Mouse (Mus musculus) layer of hippocampus, postnatal 25 days (tissue): Measurements from ENCODE around the gene Gm28308. TPM values are rescaled to one million over a fixed set of nuclear protein-coding genes. Genes with fewer than 3 reads are reported as not detected.

ENCODE experiments used
- DNase-seq, 2 experiments: peaks; one replicate each; pipeline ENCODE4 v3.0.0; 2022; ENCODE audit warnings: mixed read lengths in 2 of 2, low spot score in 1 of 2; ENCODE audit errors: extremely low spot score in 1 of 2
- total RNA-seq, 2 experiments: library from RNA; stranded (reverse); gene quantifications; 2 replicates each; pipeline ENCODE4 v1.2.3; 2021

Gm28308 gene
- total RNA-seq, 2 experiments from 2014 or later: not detected

DNA sequence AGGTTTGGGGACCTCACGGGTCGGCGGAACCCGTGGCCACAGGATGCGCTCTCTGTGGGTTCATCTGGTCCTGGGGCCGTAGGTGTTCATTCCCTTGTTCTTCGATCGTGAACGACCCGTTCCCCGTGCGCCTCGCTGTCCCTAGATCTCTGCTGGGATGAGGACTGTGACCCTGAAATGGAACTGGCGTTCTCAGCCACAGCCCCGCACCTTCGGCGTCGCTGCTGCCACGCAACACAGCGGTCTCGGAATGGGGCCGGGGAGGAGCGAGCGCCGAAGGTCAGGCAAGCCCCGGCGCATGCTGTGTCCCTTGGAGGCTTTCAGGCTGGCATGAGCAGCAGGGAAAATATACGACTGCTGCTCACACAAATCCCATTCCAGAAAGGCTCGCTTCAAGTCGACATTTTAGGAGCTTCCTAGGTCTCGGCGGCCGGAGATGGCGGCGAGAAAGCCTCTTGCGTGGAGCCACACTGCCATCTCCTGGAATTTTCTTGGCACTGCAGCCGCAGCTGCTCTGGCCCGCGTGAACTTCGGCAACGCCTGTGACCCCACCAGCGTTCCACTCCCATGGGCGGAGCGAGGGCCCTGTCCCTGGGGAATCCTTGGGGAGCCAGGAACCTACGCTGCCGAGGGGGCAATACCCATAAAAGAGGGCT lies 8.3 kb upstream of the Gm28308 start, which contains the start of gene Hoxa7:
TSS of gene Hoxa7 (minus strand) at position 518 of the 656 bp plus-strand sequence.
- peak; percentile 70 to 88 for DNase-seq

DNA sequence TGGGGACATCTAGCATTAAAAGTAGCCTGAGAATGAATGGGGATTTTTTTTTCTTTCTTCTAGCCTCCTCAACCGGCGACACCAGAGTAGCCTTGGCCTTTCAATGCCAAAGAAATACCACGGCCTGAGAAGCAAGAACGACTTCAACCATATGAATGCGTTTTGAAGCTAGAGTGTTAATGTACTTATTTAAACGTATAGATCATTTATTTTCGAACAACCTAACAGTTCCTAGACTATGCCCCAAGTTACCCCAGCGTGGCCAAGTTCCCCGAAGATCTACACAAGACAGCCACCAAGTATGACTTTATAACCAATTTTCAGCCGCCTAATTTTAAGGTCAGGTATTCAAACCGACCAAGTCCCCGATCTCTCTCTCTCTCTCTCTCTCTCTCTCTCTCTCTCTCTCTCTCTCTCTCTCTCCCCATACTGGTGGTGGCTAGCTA lies 7.7 kb upstream of the Gm28308 start:
- DNase-seq: no peak

DNA sequence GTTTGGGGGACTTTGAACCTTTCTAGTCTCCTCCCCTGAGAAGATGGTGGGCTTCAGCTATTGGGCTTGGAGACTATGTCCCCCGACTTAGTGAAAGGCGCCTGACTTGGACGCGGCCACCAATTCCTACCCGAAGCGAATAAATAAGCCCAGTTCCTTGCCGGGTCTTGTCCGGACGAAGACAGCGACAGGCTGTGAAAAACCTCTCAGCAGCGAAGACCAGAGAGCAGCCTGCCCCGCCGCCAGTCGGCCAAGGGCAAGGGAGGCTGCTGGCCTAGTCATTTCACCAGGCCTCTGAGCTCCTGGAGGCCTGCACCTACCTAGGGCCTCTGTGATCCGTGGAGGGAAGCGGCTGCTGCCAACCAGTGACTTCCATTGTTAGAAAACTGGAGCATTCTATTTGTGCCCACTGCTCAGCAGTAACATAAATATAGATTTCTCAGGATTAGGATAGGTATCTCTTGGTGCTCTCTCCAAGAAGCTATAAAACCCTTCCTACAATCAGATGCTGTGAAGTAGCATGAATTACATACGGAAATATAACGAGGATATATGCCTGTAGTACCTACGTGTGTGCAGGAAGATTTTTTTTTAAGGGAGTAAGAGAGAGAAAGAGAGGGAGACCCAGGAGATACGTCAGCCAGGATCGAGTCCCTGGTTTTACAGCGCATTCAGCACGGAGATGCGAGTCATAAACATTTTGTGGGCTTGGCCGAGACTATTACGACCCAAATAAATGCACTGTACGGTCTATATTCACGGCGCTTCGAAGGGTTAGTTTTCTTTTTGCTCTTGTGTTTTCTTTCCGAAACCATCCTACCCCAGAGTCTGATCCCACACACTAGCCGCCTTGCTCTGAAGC lies 7.1 kb upstream of the Gm28308 start:
- peak in 1 of 2 experiments; percentile 25 for DNase-seq

DNA sequence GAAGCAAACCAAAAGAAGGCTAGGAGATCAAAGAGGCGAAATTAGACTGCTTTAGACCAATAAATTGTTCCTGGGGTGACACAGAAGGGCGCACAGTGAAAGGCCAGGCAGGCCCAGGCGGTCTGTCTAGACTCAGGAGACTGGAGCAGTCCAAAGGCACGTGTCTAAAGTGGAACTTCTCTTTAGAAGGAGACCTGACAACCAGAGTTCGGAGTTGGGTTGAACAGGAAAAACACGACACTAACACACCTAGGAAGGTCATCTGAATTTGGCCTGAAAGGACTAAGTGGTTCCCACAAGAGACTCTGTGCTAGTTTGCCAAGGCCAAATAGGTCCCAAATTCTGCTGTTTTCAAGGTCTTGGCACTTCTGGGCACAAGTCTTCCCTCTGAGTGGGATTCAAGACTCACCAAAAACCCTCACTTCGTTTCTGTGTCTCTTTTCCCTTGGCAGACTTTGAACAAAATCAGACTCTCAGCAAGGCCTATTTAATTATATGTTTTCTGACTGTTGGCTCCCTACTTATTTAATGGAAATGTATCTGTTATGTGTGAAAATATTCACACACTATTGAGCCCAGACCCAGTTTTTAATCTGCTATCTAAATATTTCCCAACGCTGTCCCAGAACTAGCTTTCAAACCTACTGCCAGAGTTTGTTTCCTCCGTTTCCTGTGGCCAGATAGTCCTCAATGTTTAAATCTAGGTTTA lies 6.2 kb upstream of the Gm28308 start:
- DNase-seq: no peak

DNA sequence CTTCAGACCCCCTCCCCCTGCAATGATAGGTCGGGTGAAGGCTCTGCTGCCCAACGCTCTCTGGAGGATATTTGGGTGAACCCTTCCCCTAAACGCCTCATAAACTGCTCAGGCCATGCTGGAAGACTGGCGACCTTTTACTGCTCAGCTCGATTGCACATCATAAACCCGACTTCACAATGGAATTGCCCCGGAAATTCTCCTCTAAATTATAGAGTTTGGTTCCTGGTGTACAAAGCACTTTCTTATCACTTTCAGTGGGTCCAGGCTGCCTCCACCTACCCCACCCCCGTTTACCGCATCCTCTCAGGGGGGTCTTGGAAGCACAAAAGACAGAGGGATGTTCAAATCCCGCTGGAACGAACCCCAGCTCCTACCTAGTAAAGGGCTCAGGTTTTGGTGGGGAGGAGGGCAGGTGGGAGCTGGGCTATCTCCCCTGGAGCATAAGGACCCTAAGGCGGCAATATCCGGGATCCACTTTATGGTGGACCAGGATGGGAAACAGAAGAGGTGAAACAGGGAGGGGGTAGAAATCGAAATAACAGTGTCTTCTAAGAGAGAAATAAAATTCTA lies 5.6 kb upstream of the Gm28308 start:
- DNase-seq: no peak

DNA sequence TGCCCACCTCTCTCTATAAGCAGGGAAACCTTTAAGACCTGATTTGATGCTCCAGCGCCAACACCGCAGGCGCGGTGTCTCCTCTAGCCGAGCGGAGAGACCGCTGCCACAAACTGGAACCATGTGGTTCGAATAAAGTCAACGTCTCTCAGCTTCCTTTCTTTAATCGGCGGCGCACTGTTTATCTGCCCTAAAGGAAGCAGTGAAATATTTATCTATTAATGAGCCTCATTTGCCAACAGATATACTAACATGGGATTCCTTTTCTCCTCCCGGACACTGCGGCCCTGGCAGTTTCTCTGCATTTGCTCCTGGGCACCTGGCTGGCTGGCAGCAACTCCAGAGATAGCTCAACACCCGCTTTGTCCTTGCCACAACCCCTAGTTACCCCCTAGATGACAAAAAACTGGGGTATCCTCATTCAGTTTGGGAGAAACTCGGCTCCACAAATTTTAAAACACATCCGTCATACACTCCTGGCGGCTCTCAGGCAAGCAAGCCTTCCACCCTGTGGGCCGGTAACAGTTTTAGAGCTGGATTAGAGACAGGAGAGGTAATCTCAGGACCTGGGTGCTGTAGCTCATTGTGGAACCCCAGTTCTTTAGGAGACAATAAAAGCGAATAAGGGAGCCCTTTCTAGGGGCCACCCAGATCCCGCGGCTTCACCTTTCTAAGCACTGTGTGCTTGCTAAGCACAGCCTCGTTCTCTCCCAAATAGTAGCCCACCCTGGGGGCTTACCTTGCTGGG lies 4.9 kb upstream of the Gm28308 start:
- peak in 1 of 2 experiments; percentile 8 for DNase-seq

DNA sequence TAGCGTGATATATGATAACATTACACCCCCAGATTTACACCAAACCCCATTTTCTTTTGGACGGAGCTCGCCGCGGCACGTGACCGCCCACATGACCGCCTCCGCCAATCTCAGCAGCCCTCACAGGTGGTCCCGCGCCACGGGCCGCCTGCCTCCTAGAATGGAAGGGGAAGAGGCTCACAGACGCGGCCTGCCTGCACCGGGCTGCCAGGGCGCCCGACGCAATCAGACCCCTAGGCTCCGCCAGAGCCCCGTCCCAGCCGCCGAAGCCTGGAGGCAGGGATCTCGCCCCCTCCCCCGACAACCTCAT lies 4.3 kb upstream of the Gm28308 start:
- DNase-seq: no peak

DNA sequence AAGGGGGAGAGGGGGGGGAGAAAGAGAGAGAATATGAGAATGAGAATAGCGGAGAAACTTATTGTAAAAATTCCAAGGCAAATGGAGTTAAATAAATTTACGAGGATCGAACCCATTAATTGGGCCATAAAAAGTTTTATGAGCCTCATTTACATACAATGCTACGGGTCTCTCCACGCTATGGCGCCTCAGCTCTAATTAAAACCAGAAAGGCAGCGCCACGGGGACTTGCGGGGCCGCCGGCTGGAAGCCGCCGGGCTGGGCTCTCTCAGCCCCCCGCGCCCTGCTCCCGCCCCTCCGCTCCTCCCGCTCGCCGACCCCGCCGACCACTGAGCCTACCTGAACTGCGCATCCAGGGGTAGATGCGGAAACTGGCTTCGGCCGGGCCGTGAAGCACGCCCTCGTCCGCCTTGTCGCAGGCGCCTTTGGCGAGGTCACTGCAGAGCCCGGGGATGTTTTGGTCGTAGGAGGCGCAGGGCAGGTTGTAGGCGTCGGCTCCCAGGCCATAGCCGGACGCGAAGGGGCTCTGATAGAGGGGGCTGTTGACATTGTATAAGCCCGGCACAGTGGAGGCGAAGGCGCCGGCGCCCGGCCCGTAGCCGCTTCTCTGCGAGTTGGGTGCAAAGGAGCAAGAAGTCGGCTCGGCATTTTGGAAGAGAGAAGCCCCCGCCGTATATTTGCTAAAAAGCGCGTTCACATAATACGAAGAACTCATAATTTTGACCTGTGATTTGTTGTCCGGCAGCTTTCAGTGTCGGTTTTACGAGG lies 3.7 kb upstream of the Gm28308 start:
- DNase-seq: no peak

DNA sequence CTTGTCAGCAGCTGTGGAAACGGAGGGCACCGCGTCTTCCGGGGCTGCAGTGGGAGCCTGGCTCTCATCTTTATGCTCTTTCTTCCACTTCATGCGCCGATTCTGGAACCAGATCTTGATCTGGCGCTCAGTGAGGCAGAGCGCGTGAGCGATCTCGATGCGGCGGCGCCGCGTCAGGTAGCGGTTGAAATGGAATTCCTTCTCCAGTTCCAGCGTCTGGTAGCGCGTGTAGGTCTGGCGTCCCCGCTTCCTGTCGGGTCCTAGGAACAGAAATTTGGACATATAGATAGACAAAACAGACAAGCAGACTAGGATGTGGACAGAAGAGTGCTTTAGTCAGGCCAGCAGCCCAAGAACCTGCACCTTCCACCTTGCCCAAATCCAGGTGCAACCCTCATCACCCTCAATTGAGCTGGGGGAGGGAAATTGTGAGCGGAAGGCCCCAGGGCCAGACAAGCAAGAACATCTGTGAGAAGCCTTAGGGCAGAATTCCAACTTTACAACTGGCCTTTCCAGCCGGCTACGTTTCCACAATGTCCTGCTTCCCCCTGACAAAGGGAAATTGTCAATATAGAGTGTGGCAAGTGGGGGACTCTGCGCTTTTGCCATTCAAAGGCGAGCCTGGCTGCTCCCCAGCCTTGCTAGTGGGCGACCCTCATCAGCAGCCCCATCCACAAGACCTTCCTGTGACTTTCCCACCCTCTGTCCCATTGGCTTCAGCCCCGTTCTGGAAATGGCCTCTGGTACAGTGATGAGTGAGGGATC lies 2.8 kb upstream of the Gm28308 start:
- no peak for DNase-seq

DNA sequence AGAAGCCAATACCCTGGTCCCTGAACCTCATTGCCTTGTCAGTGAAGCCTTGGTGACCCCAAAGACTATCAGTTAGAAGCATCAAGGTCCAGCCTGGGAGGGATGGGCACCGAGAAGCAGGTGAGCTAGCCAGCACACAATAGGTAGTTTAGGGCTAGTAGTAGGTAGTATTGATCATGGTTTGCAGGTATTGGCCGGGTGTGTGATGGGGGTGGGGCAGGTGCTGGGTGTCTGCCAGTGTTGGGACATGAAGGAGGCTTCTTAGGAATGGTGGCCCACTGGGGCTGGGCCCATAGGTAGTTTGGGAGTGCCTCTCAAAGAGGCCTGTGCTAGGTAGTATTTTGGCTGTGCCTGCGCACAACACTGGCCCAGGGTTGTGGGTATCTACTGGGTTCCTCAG lies 1.9 kb upstream of the Gm28308 start:
- no peak for DNase-seq

DNA sequence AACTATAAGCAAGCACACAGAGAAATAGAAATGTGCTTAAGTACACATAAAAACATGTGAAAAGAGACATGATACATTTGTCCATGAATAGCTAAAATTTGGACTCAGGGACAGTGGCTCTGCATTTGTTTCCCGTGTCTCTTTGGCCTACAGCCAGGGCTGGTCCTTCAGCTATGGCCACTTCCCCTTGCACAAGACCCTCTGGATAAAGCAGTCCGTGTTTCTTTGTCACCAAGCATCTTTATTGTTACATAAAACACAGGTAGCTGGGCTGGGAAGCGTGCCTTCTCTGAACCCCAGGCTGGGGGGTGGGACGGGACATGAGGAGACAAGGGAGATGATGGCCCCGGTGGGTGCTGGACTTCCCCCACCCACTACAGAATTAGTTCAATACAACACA lies 1.1 kb upstream of the Gm28308 start:
- no peak for DNase-seq

DNA sequence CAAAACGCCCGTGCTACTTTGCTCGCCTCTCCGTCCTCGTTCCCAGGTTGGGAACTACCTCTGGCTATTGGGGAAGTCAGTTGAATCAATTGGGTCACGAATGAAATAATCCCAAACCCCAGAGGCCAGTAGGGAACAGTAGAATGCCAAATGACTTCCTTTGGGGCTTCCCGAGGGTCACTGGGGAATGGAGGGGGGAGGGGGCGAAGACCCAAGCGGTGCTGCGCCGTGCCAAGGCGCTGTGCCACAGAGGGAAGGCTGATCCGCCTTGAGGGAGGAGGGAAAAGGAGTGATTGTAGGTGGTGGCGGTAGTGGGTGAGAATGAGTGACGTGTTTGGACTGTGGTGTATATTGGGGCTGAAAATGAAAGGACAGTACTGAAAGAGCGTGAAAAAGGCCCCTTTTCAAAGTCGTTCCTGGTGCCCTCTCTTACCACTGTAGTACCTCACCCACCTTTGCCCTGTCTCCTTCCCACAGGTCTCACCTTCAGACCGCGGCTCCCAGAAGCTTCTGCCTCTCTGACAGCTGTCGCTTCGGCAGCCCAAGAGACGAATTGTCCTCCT lies 502 bp downstream of the Gm28308 start:
- DNase-seq: no peak

DNA sequence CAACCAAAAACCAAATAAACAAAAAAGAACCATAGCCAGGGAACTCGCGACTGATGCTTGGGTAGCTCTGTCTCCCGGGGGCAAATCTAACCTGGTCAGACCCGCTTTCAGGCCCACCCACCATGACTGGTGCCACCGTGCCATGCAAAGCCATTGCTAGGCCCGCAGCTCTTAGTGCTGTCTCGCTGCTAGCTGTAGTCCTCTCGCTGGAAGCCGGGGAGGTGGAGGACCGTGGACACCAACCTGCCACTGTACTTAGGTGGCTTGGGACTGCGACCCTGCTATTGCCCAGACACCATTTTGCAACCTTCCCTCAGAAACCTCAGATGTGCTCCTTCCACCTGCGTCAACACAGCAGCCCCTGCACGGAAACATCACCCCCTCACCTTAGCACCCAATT lies 1.2 kb downstream of the Gm28308 start:
- peak in 1 of 2 experiments; percentile 11 for DNase-seq

DNA sequence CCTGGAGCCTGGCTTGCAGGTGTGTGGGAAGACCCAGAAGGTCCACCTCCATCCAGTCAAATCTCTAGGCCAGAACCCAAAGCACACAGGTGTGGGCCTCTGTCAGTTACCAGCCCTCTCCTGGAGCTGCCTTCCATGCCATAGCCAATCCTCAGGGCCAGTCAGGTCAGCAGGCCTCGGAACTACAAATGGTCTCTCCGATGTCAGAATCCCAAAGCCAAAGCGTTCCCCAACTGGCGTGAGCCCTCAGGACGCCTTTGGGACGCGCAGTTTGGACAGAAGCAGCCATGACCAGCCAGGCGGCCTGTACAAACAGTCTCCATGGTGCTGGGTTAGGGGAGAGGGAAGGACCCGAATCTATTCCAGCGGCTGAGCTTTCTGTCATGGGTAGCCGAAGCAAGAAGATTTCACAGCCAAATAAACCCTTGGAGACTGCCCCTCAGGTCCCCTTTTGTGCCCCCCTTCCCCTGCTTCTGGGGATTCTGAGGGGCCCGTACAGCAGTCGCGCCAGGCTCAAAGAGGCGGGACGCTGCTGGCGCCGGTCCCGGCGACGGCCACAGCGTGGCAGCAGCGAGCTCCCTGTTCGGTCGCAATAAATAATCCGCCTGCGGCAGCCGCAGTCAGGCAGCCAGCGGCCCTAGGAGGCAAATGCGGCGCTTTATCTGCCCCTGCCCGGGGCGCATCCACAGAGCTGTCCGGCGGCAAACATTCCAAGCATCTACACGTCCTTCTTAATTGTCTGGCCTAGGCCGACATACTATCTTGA lies 1.8 kb downstream of the Gm28308 start:
- peak; percentile 37 to 65 for DNase-seq

DNA sequence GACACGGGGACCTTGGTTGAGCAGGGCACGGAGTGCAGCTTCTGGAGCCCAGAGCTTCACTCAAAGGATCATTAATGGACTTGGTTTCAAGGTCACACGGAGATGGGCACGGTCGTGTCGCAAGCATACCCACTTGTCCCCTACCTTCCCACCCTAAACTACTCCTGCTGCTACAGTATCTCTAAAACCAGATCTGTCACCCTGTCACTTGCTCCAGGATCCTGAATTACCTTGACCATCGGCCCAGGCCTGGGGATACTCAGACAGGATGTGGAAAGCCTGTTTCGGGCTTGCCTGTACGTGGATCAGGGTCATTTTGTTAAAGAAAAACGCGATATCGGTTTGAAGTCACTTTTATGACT lies 3.5 kb downstream of the Gm28308 start:
- no peak for DNase-seq

DNA sequence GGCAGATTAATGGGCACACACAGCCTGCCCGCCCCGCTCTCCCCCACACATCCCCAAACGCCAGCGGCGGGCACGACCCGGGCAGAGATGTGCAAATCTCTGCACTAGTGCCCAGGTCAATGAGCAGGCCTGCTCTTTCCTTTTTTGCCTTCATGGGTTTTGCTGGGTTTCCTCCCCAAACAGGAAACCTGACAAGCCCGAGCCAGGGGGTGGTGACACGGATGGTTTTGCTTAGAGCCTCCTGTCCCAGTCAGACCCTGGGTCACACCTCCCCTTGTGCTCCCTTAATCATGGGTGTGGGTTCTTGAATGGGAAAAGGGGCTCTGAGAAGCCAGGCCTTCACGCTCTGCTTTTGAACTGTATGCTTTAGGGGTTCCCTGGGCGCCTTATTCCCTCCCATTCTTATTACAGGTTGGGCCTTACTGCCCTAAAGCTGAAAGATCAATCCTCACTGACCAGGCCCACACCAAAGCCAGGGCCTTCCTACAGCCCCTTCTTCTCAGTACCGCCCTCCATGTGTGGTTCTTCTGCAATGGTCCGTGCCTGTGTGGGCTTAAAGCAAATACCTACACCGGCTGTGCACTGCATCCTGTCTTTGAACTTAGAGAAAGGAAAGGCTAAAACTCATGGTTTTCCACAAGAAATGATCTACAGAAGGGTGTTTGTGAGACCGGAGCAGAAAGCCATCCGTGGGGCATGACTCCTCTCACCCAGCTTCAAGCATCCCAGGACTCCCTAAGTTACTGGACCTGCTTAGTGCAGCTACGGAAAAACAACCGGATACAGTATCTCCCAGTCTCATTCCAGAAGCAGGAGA lies 4.1 kb downstream of the Gm28308 start:
- DNase-seq: no peak
